Mouse (Mus musculus) right cerebral cortex, postnatal 4 days (tissue): ENCODE data around the gene B3gntl1.

Source experiments
- DNase-seq: peaks from one replicate; pipeline ENCODE4 v3.0.0-alpha.2; 2022

B3gntl1 gene

GRCm38 (mm10) chr11:121672990-121673572 lies at the start of gene B3gntl1:
B3gntl1 (minus strand) TSS chr11:121673153.
- DNase-seq, result peak; percentile 99

GRCm38 (mm10) chr11:121722434-121722833 lies 49.5 kb upstream of the B3gntl1 start:
- no peak for DNase-seq

- no peak for DNase-seq
These were observed 47.8 kb upstream of the B3gntl1 start for GRCm38 (mm10) chr11:121720752-121721151.

GRCm38 (mm10) chr11:121717724-121718123 lies 44.8 kb upstream of the B3gntl1 start:
- DNase-seq, result no peak

- no peak for DNase-seq
These were observed 42.0 kb upstream of the B3gntl1 start for GRCm38 (mm10) chr11:121714745-121715485.

- no peak for DNase-seq
These were observed 40.6 kb upstream of the B3gntl1 start for GRCm38 (mm10) chr11:121713569-121713968.

- DNase-seq, result no peak
These were observed 40.0 kb upstream of the B3gntl1 start for GRCm38 (mm10) chr11:121712987-121713386.

- DNase-seq, result no peak
These were observed 37.3 kb upstream of the B3gntl1 start for GRCm38 (mm10) chr11:121710245-121710644.

GRCm38 (mm10) chr11:121709278-121709677 lies 36.3 kb upstream of the B3gntl1 start:
- DNase-seq, result no peak

GRCm38 (mm10) chr11:121706521-121707005 lies 33.6 kb upstream of the B3gntl1 start:
- DNase-seq, result no peak

- DNase-seq, result peak; percentile 19
These were observed 30.8 kb upstream of the B3gntl1 start for GRCm38 (mm10) chr11:121703619-121704215.

GRCm38 (mm10) chr11:121702895-121703618 lies 30.1 kb upstream of the B3gntl1 start:
- DNase-seq, result peak; percentile 52

- peak; percentile 73 for DNase-seq
These were observed 29.4 kb upstream of the B3gntl1 start for GRCm38 (mm10) chr11:121702111-121702894.

GRCm38 (mm10) chr11:121701244-121701643 lies 28.3 kb upstream of the B3gntl1 start, which contains the start of gene Metrnl:
Metrnl (plus strand) TSS chr11:121701544.
- no peak for DNase-seq

- DNase-seq, result no peak
These were observed 25.5 kb upstream of the B3gntl1 start for GRCm38 (mm10) chr11:121698381-121698955.

GRCm38 (mm10) chr11:121697271-121697670 lies 24.3 kb upstream of the B3gntl1 start:
- no peak for DNase-seq

GRCm38 (mm10) chr11:121695304-121696064 lies 22.5 kb upstream of the B3gntl1 start:
- no peak for DNase-seq

- no peak for DNase-seq
These were observed 15.1 kb upstream of the B3gntl1 start for GRCm38 (mm10) chr11:121688024-121688423.

- no peak for DNase-seq
These were observed 13.7 kb upstream of the B3gntl1 start for GRCm38 (mm10) chr11:121686674-121687073.

- no peak for DNase-seq
These were observed 13.1 kb upstream of the B3gntl1 start for GRCm38 (mm10) chr11:121686091-121686490.

GRCm38 (mm10) chr11:121685491-121686001 lies 12.6 kb upstream of the B3gntl1 start:
- no peak for DNase-seq
